Mouse (Mus musculus) liver, embryonic 14.5 days (tissue): ENCODE measurements at regions not wholly inside any gene's neighbourhood (a gene's known extent, or its start where the extent isn't known, plus 50 kb on each side); places are given as distances from the start of the nearest gene placed in this dataset.

ENCODE experiments used
- ATAC-seq: fragments of 200-750 bp; cut with Nextera tagmentation; 2 replicates; pipeline ENCODE4 v1.8.0; 2017; ENCODE audit warnings: moderate number of reproducible peaks, mild to moderate bottlenecking, moderate library complexity; ENCODE audit not compliant: insufficient read depth
- DNase-seq, 3 experiments: peaks; one replicate each; pipeline ENCODE4 v3.0.0-alpha.2; 2012 to 2013; ENCODE audit warnings: low read depth in 3 of 3, low spot score in 3 of 3
- H3K27ac ChIP-seq: fragments of 300-500 bp; sonication (generic); 2 replicates; pipeline ENCODE4 v1.5.1; 2014; ENCODE audit warnings: moderate library complexity, mild to moderate bottlenecking, control low read depth, inconsistent platforms
- H3K27me3 ChIP-seq: fragments of 300-500 bp; sonication (generic); 2 replicates; pipeline ENCODE4 v1.6.1; 2014; ENCODE audit warnings: mild to moderate bottlenecking, low read length, moderate library complexity; ENCODE audit not compliant: control insufficient read depth, insufficient read depth
- H3K36me3 ChIP-seq: fragments of 300-500 bp; sonication (generic); replicated peaks from 2 replicates; pipeline ENCODE4 v1.6.1; 2014; ENCODE audit warnings: low read depth; ENCODE audit not compliant: control insufficient read depth, insufficient read depth
- H3K4me1 ChIP-seq, 2 experiments: fragments of 200-500 bp in 1 of 2; fragments of 300-500 bp in 1 of 2; sonication (generic) in 1 of 2; replicated peaks; 2 replicates each; pipeline ENCODE4 v1.6.1; 2012 to 2014; ENCODE audit warnings: antibody characterized with exemption in 1 of 2, inconsistent platforms in 1 of 2, low read length in 1 of 2; ENCODE audit not compliant: control insufficient read depth in 2 of 2, insufficient read depth in 2 of 2
- H3K4me2 ChIP-seq: fragments of 300-500 bp; sonication (generic); 2 replicates; pipeline ENCODE4 v1.6.1; 2014; ENCODE audit warnings: low read depth, mild to moderate bottlenecking, control low read depth, moderate library complexity
- H3K4me3 ChIP-seq, 2 experiments: fragments of 200-500 bp in 1 of 2; fragments of 300-500 bp in 1 of 2; sonication (generic) in 1 of 2; 2 replicates each; pipeline ENCODE4 v1.5.1; 2012 to 2014; ENCODE audit warnings: low read depth in 2 of 2, low read length in 2 of 2, mild to moderate bottlenecking in 2 of 2, control low read depth in 1 of 2, inconsistent platforms in 1 of 2, moderate library complexity in 1 of 2; ENCODE audit not compliant: insufficient read depth in 1 of 2
- H3K9ac ChIP-seq: fragments of 300-500 bp; sonication (generic); replicated peaks from 2 replicates; pipeline ENCODE4 v1.6.1; 2014; ENCODE audit warnings: mild to moderate bottlenecking, control low read depth, moderate library complexity
- H3K9me3 ChIP-seq: fragments of 300-500 bp; sonication (generic); 2 replicates; pipeline ENCODE4 v1.6.1; 2016; ENCODE audit warnings: low read length, mixed read lengths; ENCODE audit not compliant: control insufficient read depth
- CTCF ChIP-seq: IDR thresholded peaks from 2 replicates; pipeline ENCODE4 v1.5.1; 2016; ENCODE audit warnings: antibody characterized with exemption, low read depth, control low read depth
- EP300 ChIP-seq: IDR thresholded peaks from 2 replicates; pipeline ENCODE4 v1.6.1; 2016; ENCODE audit warnings: antibody characterized with exemption, low read depth
- WGBS: fragments of 180-500 bp; shearing (Covaris S2); extraction: QIAGEN DNeasy Blood & Tissue Kit; methylation state at CpG from one replicate; pipeline ENCODE4 v1.1.7; 2014; ENCODE audit not compliant: insufficient replicate concordance; 5-methylcytosine and 5-hydroxymethylcytosine counted together

- Histone ChIP-seq H3K9me3 (no peaks in the 10 kb centered on the region), H3K4me3 (no peak overlapping the region), H3K9ac (no peak overlapping the region), H3K36me3 (no peaks in the 10 kb centered on the region), H3K27me3 (no peaks in the 10 kb centered on the region), H3K4me1 (no peaks in the 10 kb centered on the region), H3K4me2 (no peak overlapping the region), H3K27ac (no peak overlapping the region)
- DNase-seq: no peak
- TF ChIP-seq EP300 (no peak), CTCF (no peak)
- 43% methylated on average over 2 of the region's 2 CpGs for WGBS
- no peak for ATAC-seq
Measured at GRCm38 (mm10) chr9:92704752-92705151, 162.7 kb downstream of the Plod2 start.

GRCm38 (mm10) chr9:92707011-92707410 lies 165.0 kb downstream of the Plod2 start:
- 64% methylated on average over 6 of the region's 6 CpGs for WGBS
- no peak for TF ChIP-seq CTCF
- TF ChIP-seq EP300: no peak
- ATAC-seq: no peak

GRCm38 (mm10) chr9:92717176-92717575 lies 175.2 kb downstream of the Plod2 start:
- Histone ChIP-seq H3K36me3 (no peaks in the 10 kb centered on the region), H3K9me3 (no peaks in the 10 kb centered on the region), H3K27me3 (no peaks in the 10 kb centered on the region), H3K4me2 (no peak overlapping the region), H3K4me1 (no peaks in the 10 kb centered on the region), H3K9ac (no peak overlapping the region), H3K27ac (no peak overlapping the region), H3K4me3 (no peak overlapping the region)
- ATAC-seq (no peak), DNase-seq (no peak)
- 50% methylated on average over 6 of the region's 6 CpGs for WGBS
- TF ChIP-seq CTCF (no peak), EP300 (no peak)

More at GRCm38 (mm10) chr9:92707011-92707410, 165.0 kb downstream of the Plod2 start:
- no peak overlapping the region for H3K27ac ChIP-seq
- H3K9me3 ChIP-seq: no peaks in the 10 kb centered on the region
- no peak overlapping the region for H3K4me3 ChIP-seq
- no peaks in the 10 kb centered on the region for H3K4me1 ChIP-seq
- no peaks in the 10 kb centered on the region for H3K27me3 ChIP-seq
- no peak overlapping the region for H3K4me2 ChIP-seq
- H3K9ac ChIP-seq: no peak overlapping the region
- DNase-seq: no peak
- no peaks in the 10 kb centered on the region for H3K36me3 ChIP-seq

GRCm38 (mm10) chr9:92718337-92718736 lies 176.3 kb downstream of the Plod2 start:
- DNase-seq (no peak), ATAC-seq (no peak)
- no peak overlapping the region for H3K4me2 ChIP-seq
- no peaks in the 10 kb centered on the region for H3K9me3 ChIP-seq
- H3K27ac ChIP-seq: no peak overlapping the region
- no peaks in the 10 kb centered on the region for H3K36me3 ChIP-seq
- TF ChIP-seq EP300 (no peak), CTCF (no peak)
- no peaks in the 10 kb centered on the region for H3K27me3 ChIP-seq
- no peak overlapping the region for H3K9ac ChIP-seq
- no peaks in the 10 kb centered on the region for H3K4me1 ChIP-seq
- no peak overlapping the region for H3K4me3 ChIP-seq

GRCm38 (mm10) chr9:92719251-92719650 lies 177.2 kb downstream of the Plod2 start:
- Histone ChIP-seq H3K4me2 (no peak overlapping the region), H3K4me1 (no peaks in the 10 kb centered on the region), H3K36me3 (no peaks in the 10 kb centered on the region), H3K9me3 (no peaks in the 10 kb centered on the region), H3K4me3 (no peak overlapping the region), H3K9ac (no peak overlapping the region), H3K27ac (no peak overlapping the region), H3K27me3 (no peaks in the 10 kb centered on the region)
- no peak for ATAC-seq
- TF ChIP-seq CTCF: no peak
- no peak for DNase-seq
- WGBS: 55% methylated on average over 6 of the region's 6 CpGs

GRCm38 (mm10) chr9:92728864-92729263 lies 186.8 kb downstream of the Plod2 start:
- H3K9ac ChIP-seq: no peak overlapping the region
- no peak overlapping the region for H3K27ac ChIP-seq
- H3K27me3 ChIP-seq: no peaks in the 10 kb centered on the region
- no peak for TF ChIP-seq EP300
- TF ChIP-seq CTCF: no peak
- no peaks in the 10 kb centered on the region for H3K9me3 ChIP-seq
- no peaks in the 10 kb centered on the region for H3K4me1 ChIP-seq
- DNase-seq (no peak), ATAC-seq (no peak)
- H3K36me3 ChIP-seq: no peaks in the 10 kb centered on the region
- no peak overlapping the region for H3K4me2 ChIP-seq
- WGBS: 68% methylated on average over 1 of the region's 1 CpGs
- H3K4me3 ChIP-seq: no peak overlapping the region
